Mouse (Mus musculus) gastrocnemius, adult 8-10 months (tissue): ENCODE data around the gene Snx13. TPM values are rescaled to one million over a fixed set of nuclear protein-coding genes. Genes with fewer than 3 reads are reported as not detected.

Experiments used
- DNase-seq, 2 experiments: peaks; one replicate each; pipeline ENCODE4 v3.0.0; 2022; ENCODE audit warnings: low spot score in 2 of 2
- total RNA-seq, 4 experiments: library from RNA; stranded (reverse); gene quantifications; 2 replicates each; pipeline ENCODE4 v1.2.4; 2022

The Snx13 gene
- total RNA-seq, 4 experiments from 2014 or later: 57.5 to 61.6 (median 57.9) TPM

- peak; percentile 41 to 54 for DNase-seq
Observed at GRCm38 (mm10) chr12:35047320-35048225, 587 bp downstream of the Snx13 start.

GRCm38 (mm10) chr12:35048891-35049290 is 1.9 kb downstream of the Snx13 start:
- DNase-seq: no peak

- DNase-seq: no peak
Observed at GRCm38 (mm10) chr12:35050501-35050900, 3.5 kb downstream of the Snx13 start.

- DNase-seq: no peak
Observed at GRCm38 (mm10) chr12:35050964-35051758, 4.2 kb downstream of the Snx13 start.

- no peak for DNase-seq
Observed at GRCm38 (mm10) chr12:35054420-35054819, 7.4 kb downstream of the Snx13 start.

GRCm38 (mm10) chr12:35055114-35056095 is 8.4 kb downstream of the Snx13 start:
- no peak for DNase-seq

- no peak for DNase-seq
Observed at GRCm38 (mm10) chr12:35063697-35064468, 16.9 kb downstream of the Snx13 start.

GRCm38 (mm10) chr12:35067621-35068020 is 20.6 kb downstream of the Snx13 start:
- DNase-seq: no peak

- DNase-seq: no peak
Observed at GRCm38 (mm10) chr12:35071336-35071735, 24.4 kb downstream of the Snx13 start.

- no peak for DNase-seq
Observed at GRCm38 (mm10) chr12:35072178-35072577, 25.2 kb downstream of the Snx13 start.

GRCm38 (mm10) chr12:35075993-35076392 is 29.0 kb downstream of the Snx13 start:
- DNase-seq: no peak

GRCm38 (mm10) chr12:35123549-35123948 is 76.6 kb downstream of the Snx13 start:
- no peak for DNase-seq

- no peak for DNase-seq
Observed at GRCm38 (mm10) chr12:35153186-35153585, 106.2 kb downstream of the Snx13 start.

- no peak for DNase-seq
Observed at GRCm38 (mm10) chr12:35154149-35154548, 107.2 kb downstream of the Snx13 start.

GRCm38 (mm10) chr12:35157237-35157636 is 110.3 kb downstream of the Snx13 start:
- DNase-seq: no peak

GRCm38 (mm10) chr12:35161690-35162089 is 114.7 kb downstream of the Snx13 start:
- DNase-seq: no peak

- no peak for DNase-seq
Observed at GRCm38 (mm10) chr12:35170275-35170674, 123.3 kb downstream of the Snx13 start.

- DNase-seq: no peak
Observed at GRCm38 (mm10) chr12:35175938-35176337, 129.0 kb downstream of the Snx13 start.

GRCm38 (mm10) chr12:35176628-35177027 is 129.6 kb downstream of the Snx13 start:
- no peak for DNase-seq

- peak; percentile 14 to 50 for DNase-seq
Observed at GRCm38 (mm10) chr12:35182675-35183074, 135.7 kb downstream of the Snx13 start.
